10 mouse cellular contexts compared by ENCODE assay signal in genomic region chr7:110708116-110708515, GRCm38 (mm10). TPM values are rescaled to one million over a fixed set of nuclear protein-coding genes. Genes with fewer than 3 reads are reported as not detected.
DNase-seq lines count a peak whose midpoint lies in the region; ATAC-seq and TF ChIP-seq lines count a peak whose summit lies in the region.
"Had no signal": no experiment of that assay in that cellular context is flagged by ENCODE, and none has a peak within 500 bp of the region (broad histone marks: within the 10 kb centered on the region; RNA-seq: fewer than 3 reads in every experiment).

No protein-coding gene starts in this region.

- 28% methylated on average over 9 of the region's 9 CpGs for WGBS in lung, postnatal 0 days

- H3K9me3 ChIP-seq in lung, postnatal 0 days (ENCODE audit: low read length): no peaks in the 10 kb centered on the region

- no peaks in the 10 kb centered on the region for H3K79me3 ChIP-seq in C2C12 (ENCODE audit: low read depth)

- H3K4me1 ChIP-seq in lung, postnatal 0 days (ENCODE audit: insufficient read depth, low read depth, low read length): no peaks in the 10 kb centered on the region

- 0 out of 2 replicates have a peak, but pooled peaks have one; percentile 13 for TF ChIP-seq EP300 in lung, postnatal 0 days (IDR thresholded peaks at IDR 0.05)

- intact Hi-C loops in left cerebral cortex, postnatal 14 days (cut with DNase I): no loop called here

- no peaks in the 10 kb centered on the region for H3K27me3 ChIP-seq in C2C12 (ENCODE audit: control insufficient read depth, insufficient read depth, insufficient read length)
- H3K27me3 ChIP-seq in lung, postnatal 0 days (replicated peaks; ENCODE audit: insufficient read depth, low read length): no peaks in the 10 kb centered on the region

- H3K4me2 ChIP-seq in lung, postnatal 0 days (replicated peaks; ENCODE audit: low read depth, low read length): no peak overlapping the region

- peak; percentile 39; the same call in 1 of the 2 replicates for ATAC-seq in lung, postnatal 0 days
- ATAC-seq in megakaryocyte, adult 5-6 weeks (ENCODE audit: poor library complexity, severe bottlenecking): no peak; the same call in 1 of the 2 replicates

- H3K9ac ChIP-seq in lung, postnatal 0 days (replicated peaks; ENCODE audit: low read depth): no peak overlapping the region

- peak overlapping the region; percentile 47; the same call in 1 of the 2 replicates for H3K27ac ChIP-seq in lung, postnatal 0 days (ENCODE audit: low read length)
- H3K27ac ChIP-seq: macrophage had no signal

- no peak overlapping the region for H3ac ChIP-seq in C2C12 (ENCODE audit: control insufficient read depth, insufficient read length, low read depth)

- no peaks in the 10 kb centered on the region for H3K79me2 ChIP-seq in C2C12 (ENCODE audit: control insufficient read depth, insufficient read depth)

- no peak overlapping the region for H3K4me3 ChIP-seq in C2C12 (ENCODE audit: insufficient read depth, poor library complexity, severe bottlenecking)
- no peak overlapping the region for H3K4me3 ChIP-seq in lung, postnatal 0 days (ENCODE audit: low read depth, low read length)

- H3K36me3 ChIP-seq in C2C12 (ENCODE audit: control insufficient read depth, insufficient read depth): no peaks in the 10 kb centered on the region
- H3K36me3 ChIP-seq in lung, postnatal 0 days (ENCODE audit: insufficient read depth, low read length): no peaks in the 10 kb centered on the region

- DNase-seq in NIH3T3 (ENCODE audit: low read depth): peak; percentile 78
- DNase-seq in heart, adult 8-10 months (ENCODE audit: low spot score): peak; percentile 83
- peak; percentile 70 for DNase-seq in lung, postnatal 0 days (ENCODE audit: low spot score)
- no peak for DNase-seq in left cerebral cortex, adult 18-20 months (ENCODE audit: low spot score in 2 of 2)
- no peak for DNase-seq in frontal cortex, postnatal 14 days (ENCODE audit: low spot score in 2 of 2)
- no peak for DNase-seq in left cerebral cortex, postnatal 14 days (ENCODE audit: low spot score in 2 of 2)
- DNase-seq: layer of hippocampus, adult 9-11 months had no signal

- no peak for TF ChIP-seq CTCF in C2C12 (IDR thresholded peaks at IDR 0.05; ENCODE audit: control insufficient read depth, insufficient read depth, insufficient read length)
- no peak for TF ChIP-seq CTCF in lung, postnatal 0 days (IDR thresholded peaks at IDR 0.05)

TF ChIP-seq in C2C12, 6 proteins besides CTCF, POLR2A, EP300 and RAD21:
- TF ChIP-seq CEBPB (IDR thresholded peaks at IDR 0.05; ENCODE audit: low read depth): peak; percentile 99
- no peak for TF ChIP-seq FOSL1 (IDR thresholded peaks at IDR 0.05; ENCODE audit: insufficient read depth, low read length, poor library complexity, severe bottlenecking)
- no peak for TF ChIP-seq MAX (IDR thresholded peaks at IDR 0.05)
- no peak for TF ChIP-seq USF1 (IDR thresholded peaks at IDR 0.05; ENCODE audit: low read depth)
- no peak for TF ChIP-seq MYOD1 (IDR thresholded peaks at IDR 0.05; ENCODE audit: control insufficient read depth, insufficient read length, low read depth)
- no peak for TF ChIP-seq MYOG (IDR thresholded peaks at IDR 0.05; ENCODE audit: control insufficient read depth, extremely low read depth, insufficient read length)
TF ChIP-seq in C2C12: peak in this region for 1.

RNA-seq across cellular contexts. Expression of gene Ampd3, which starts 59.9 kb away (rescaled TPM):
- polyA plus RNA-seq in C2C12 (2012; fragmentation: generic; extraction: Trizol): 4.5 TPM
- 10 to 100 TPM; 28.4 to 42.8 (median 34.3) TPM for total RNA-seq in heart, adult 8-10 months (2022)
- polyA plus RNA-seq in lung, postnatal 0 days (2015; fragmentation: Nextera tagmentation; extraction: Ambion mirVana): 5.0 and 5.2 TPM in 2 replicates
- 10 to 100 TPM; 21.3 to 23.5 TPM for total RNA-seq in left cerebral cortex, adult 18-20 months (2021)
- total RNA-seq in megakaryocyte, adult 5-6 weeks (2015): 68.0 and 76.8 TPM in 2 replicates
- total RNA-seq in megakaryocyte, adult 5-6 weeks (2017): 32.6 and 46.5 TPM in 2 replicates
- total RNA-seq in left cerebral cortex, postnatal 14 days (2021): 10 to 100 TPM; 23.6 to 28.2 TPM

Comparison
In these comparisons a context has a peak if more than half of its experiments do, and no peak if none do; other contexts are left out.
1. DNase-seq: peak in NIH3T3 (single experiment), heart, adult 8-10 months (single experiment) and lung, postnatal 0 days (single experiment); none in left cerebral cortex, adult 18-20 months (0 of 2), frontal cortex, postnatal 14 days (0 of 2) and left cerebral cortex, postnatal 14 days (0 of 2).